Mouse (Mus musculus) layer of hippocampus, postnatal 10 days (tissue): Measurements from ENCODE around the gene Flii. TPM values are rescaled to one million over a fixed set of nuclear protein-coding genes. Genes with fewer than 3 reads are reported as not detected.
A peak's percentile ranks its signal among the peaks of the same experiment; 100 is the strongest.

Source experiments
- DNase-seq, 2 experiments: peaks; one replicate each; pipeline ENCODE4 v3.0.0; 2021; ENCODE audit warnings: low spot score in 2 of 2
- long read RNA-seq: library from polyadenylated mRNA; stranded (forward); transcript quantifications from one replicate; pipeline ENCODE4 v2.0.0, GENCODE M21; 2023
- total RNA-seq, 2 experiments: library from RNA; stranded (reverse); gene quantifications; 2 replicates each; pipeline ENCODE4 v1.2.3; 2021

The Flii gene
- total RNA-seq: 10 to 100 TPM; 54.7 to 57.8 TPM
- long read RNA-seq, full-length matches to known transcripts: 13 of 31 reads
- long read RNA-seq, partial matches to known transcripts: 8 of 31 reads
- long read RNA-seq, other reads (novel, unspliced or antisense): 10 of 31 reads

- peak; percentile 73 to 85 for DNase-seq
These were observed at the start of gene Flii for GRCm38 (mm10) chr11:60726601-60727391. Flii (minus strand) TSS chr11:60727263.

- no peak for DNase-seq
These were observed 49.2 kb upstream of the Flii start for GRCm38 (mm10) chr11:60776107-60776828.

GRCm38 (mm10) chr11:60775578-60775977 is 48.5 kb upstream of the Flii start:
- no peak for DNase-seq

- no peak for DNase-seq
These were observed 47.8 kb upstream of the Flii start for GRCm38 (mm10) chr11:60774841-60775240.

GRCm38 (mm10) chr11:60774158-60774689 is 47.2 kb upstream of the Flii start:
- DNase-seq: no peak

- no peak for DNase-seq
These were observed 45.1 kb upstream of the Flii start for GRCm38 (mm10) chr11:60772161-60772560.

- DNase-seq: no peak
These were observed 43.7 kb upstream of the Flii start for GRCm38 (mm10) chr11:60770776-60771175.

GRCm38 (mm10) chr11:60769322-60769721 is 42.3 kb upstream of the Flii start:
- no peak for DNase-seq

GRCm38 (mm10) chr11:60766969-60767368 is 39.9 kb upstream of the Flii start:
- DNase-seq: no peak

GRCm38 (mm10) chr11:60761681-60762080 is 34.6 kb upstream of the Flii start:
- no peak for DNase-seq

GRCm38 (mm10) chr11:60755570-60755969 is 28.5 kb upstream of the Flii start:
- no peak for DNase-seq

GRCm38 (mm10) chr11:60740321-60740720 is 13.3 kb upstream of the Flii start:
- no peak for DNase-seq

GRCm38 (mm10) chr11:60737450-60737849 is 10.4 kb upstream of the Flii start:
- DNase-seq: no peak

GRCm38 (mm10) chr11:60736491-60736890 is 9.4 kb upstream of the Flii start:
- no peak for DNase-seq

GRCm38 (mm10) chr11:60735191-60735590 is 8.1 kb upstream of the Flii start:
- DNase-seq: no peak

- no peak for DNase-seq
These were observed 7.1 kb upstream of the Flii start for GRCm38 (mm10) chr11:60734206-60734605.

GRCm38 (mm10) chr11:60731251-60731650 is 4.2 kb upstream of the Flii start:
- peak in 1 of 2 experiments; percentile 3 for DNase-seq

- peak in 1 of 2 experiments; percentile 3 for DNase-seq
These were observed 3.1 kb upstream of the Flii start for GRCm38 (mm10) chr11:60730169-60730568.

GRCm38 (mm10) chr11:60729217-60729641 is 2.2 kb upstream of the Flii start:
- DNase-seq: peak in 1 of 2 experiments; percentile 5

- peak; percentile 90 to 93 for DNase-seq
These were observed 1.2 kb upstream of the Flii start, which contains the start of gene Mief2 for GRCm38 (mm10) chr11:60728260-60728761. Mief2 (plus strand) TSS chr11:60728398.

- peak; percentile 18 to 34 for DNase-seq
These were observed 503 bp upstream of the Flii start for GRCm38 (mm10) chr11:60727392-60728140.
